Mouse (Mus musculus) cerebellum, postnatal 25 days (tissue): ENCODE data around the gene Sec22c.

Source experiments
- DNase-seq, 2 experiments: peaks; one replicate each; pipeline ENCODE4 v3.0.0; 2021; ENCODE audit warnings: mixed read lengths in 2 of 2

Gene Sec22c

DNA sequence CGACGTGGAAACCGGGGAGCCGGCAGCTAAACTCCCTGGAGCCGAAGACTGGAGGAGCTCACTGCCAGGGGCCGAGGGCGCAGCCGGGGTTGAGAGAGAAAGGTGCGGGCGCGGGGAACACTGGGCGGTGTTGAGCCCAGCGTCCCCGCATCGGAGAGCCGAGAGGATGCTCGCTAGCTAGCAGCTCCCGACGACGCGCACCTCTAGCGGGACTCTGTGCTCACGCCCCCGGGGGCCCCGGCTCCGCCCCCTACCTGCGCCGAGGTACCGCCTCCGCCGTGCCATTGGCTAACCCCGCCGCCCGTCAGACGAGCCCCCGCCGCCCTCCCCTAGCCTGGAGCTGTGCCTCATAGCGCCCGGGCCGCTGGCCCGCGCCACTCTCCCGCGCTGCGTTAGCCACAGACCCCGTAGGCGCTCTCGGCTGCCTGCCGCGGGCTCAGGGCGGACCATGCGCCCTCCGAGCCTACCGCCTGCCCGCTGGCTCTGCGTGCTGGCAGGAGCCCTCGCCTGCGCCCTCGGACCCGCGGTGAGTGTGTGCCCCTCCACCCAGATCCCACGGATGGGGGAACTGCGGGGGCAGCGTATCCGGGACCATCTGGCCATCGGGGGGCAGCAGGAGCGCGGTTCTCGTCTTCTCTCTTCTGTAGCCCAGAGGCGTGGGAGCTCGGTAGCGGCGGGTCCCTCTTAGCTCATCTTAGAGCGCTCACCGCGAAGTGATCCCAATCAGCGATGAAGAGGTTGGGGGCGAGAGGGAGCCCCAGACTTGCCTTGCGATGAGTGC, 62.7 kb downstream of the Sec22c start, which contains the start of gene Vipr1:
Gene Vipr1, plus strand, starts transcription at position 316 of the 781 bp plus-strand sequence.
- peak; percentile 91 to 95 for DNase-seq

DNA sequence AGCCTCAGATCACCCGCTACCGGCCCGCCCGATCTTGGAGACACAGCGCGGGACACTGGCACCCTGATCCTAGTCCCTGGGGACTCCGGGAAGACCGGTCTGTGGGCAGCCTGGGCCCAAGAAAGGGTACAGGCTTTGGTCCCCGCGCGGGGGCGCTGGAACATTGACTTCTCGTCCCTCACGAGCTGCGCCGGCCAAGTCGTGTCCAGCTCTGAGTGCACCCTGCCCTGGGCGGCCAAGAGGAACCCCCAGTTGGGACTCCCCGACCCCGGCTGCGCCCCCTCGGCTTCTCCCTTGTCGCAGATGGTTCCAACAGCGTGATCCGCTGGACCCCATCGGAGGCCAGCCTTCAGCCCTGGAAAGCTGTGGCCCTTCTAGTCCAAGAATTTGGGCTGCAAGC, 63.3 kb downstream of the Sec22c start, which contains the start of gene Lyzl4:
Gene Lyzl4, minus strand, starts transcription at position 96 of the 400 bp plus-strand sequence.
- DNase-seq: peak; percentile 86 to 91

DNA sequence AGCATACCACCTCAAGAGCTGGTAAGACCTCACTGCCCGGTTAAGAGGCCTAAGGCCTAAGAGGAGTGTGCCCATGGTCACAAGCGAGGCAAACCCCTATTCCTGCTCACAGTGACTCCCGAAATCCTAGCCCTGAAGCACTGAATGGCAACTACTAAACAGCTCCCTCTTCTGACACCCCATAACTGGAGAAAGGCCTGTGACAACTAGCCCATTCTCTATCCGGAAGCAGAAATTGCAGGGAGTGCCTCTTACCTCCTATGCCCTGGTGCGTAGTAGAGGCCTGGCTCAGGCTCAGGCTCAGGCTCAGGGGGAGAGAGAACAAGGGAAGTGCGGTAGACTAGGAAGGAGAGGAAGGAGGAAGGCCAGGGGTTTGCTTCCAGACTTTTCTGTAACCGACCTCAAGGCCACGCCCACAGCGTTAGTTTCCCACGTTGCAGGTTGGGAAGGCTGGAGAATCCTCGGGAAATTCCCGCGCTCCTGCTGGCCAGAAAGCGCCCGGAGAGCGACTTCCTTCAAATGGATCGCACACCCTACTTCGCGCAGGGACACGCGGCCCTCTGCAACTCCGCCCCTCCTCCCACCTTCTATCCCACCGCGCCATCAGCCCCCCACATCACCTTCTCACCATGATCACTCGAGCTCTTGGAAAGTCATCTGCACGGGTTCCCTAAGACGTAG, 63.9 kb downstream of the Sec22c start:
- peak in 1 of 2 experiments; percentile 48 for DNase-seq

DNA sequence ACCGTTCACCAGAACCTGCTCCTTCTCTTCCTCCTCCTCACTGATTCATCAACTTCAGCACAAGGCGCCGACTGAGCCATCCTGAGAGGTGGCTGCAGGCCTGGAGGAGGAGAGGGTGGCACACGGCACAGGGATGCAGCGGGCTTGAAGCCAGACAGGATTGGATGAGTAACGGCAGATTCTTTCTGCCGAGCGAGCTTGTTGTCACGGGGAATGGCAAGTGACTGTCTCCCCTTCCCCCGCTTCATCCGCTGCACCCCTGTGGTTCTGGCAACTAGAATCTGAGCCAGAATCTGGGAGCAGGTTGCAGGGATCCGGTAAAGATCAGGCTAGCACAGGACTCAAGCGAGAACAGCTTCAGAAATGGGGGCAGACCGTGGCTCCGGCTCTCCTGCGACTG, 65.5 kb downstream of the Sec22c start:
- peak; percentile 71 to 75 for DNase-seq

DNA sequence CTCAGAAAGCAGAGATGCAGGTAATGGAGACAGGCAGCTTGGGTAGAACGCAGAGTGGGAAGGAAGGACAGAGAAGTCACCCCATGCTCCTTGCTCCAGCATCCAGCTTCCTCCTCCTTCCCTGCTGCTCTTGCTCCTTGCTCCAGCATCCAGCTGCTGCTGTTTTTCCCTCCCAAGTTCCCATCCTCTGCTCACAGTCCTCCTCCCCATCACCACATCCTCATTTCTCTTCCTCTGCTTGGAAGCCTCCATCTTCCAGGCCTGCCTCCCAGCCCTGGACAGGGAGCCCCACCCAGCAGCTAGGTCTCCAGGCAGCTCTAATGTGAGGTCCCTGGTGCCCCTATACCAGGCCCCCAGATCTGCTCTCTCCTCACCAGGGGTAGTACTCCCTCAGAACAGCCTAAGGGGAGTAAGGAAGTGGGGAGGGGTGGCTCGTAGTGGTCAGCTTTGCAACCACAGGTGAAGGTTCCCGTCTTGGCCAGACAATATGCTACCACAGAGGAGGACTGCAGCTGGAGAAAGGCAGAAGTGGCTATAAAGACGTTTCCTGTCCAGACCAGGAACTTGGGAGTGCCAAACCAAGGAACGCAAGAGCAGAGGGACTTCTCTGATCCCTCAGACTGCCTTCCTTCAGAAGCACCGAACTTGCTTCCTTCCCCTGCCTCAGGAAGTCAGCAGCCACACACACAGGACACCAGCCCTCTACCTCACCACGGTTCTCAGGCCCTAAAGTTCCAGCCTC, 69.3 kb downstream of the Sec22c start:
- DNase-seq: no peak

DNA sequence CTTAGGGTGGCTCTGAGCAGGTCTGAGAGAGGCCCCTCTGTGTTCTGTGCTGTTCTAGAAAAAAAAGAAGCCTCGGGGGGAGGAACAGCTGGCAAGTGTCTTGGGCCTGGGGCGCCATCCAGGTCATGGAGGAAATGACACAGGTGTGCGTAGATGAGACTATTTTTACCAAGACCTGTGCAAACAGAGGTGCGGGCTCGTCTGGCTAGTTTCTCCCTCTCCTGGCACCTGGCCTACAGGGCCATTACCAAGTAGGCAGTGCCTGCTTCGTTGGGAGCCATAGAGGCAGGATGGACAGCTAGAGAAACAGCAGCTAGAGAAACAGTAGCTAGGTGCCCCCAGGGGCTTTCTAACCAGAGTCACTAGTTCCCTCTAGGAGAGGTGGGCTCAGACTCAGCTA, 72.0 kb downstream of the Sec22c start:
- no peak for DNase-seq

DNA sequence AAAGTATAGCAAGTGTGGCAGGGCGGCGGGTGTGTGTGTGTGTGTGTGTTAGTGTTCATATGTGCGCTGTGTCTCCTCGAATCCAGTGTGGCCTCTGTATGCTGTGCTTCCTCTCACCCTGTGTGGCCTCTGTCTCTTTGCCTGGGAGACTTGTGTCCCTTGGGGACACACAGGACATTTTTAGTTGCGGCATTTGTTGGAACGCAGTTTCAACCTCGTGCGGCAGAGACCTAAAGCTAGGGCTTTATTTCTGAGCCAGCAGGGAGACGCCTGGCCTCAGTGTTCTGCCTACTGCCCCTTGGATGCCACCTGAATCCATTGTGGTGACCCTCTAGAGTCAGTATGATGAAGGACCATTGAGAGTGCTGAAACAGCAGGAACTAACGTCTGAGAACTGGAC, 72.4 kb downstream of the Sec22c start:
- DNase-seq: no peak

DNA sequence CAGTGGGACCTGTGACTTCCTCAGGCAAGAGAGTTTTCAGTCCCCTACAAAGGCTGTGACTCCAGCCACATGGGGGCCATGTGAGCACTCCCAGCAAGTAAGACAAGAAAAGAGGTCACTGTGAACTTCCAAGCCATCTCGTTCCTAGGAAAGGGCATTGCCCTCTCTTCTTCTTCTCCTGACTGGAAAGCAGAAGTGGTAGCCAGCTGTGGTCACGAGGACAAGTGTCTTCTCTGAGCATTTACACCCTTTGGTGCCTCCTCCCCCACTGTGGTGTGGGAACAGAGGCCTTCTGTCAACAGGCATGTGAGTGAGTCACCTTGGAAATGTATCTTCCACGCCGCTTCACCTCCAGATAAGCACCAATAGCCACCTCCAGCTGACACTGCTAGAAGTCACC, 73.3 kb downstream of the Sec22c start:
- no peak for DNase-seq

DNA sequence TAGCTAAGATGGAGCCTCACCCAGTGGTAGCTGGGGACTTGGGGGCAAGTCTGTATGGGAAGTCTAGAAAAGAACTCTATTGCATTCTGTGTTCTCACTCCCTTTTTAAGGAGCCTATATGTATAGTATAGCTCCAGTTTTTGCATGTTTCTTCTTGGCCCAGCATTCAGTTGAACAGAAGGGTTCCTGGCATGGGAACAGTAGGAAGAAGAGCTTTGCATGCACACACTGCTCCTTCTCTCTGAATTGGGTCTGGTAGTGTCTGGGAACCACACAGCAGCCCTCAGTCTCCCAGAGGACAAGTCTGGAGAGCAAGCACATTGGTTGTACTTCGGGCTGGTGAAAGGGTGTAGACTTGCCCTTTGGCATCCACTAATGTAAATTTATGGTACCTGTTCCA, 74.7 kb downstream of the Sec22c start:
- DNase-seq: no peak
